Mouse (Mus musculus) brown adipose tissue, adult 24 weeks (tissue): ENCODE data around the gene Dmd. TPM values are rescaled to one million over a fixed set of nuclear protein-coding genes. Genes with fewer than 3 reads are reported as not detected.
A peak's percentile ranks its signal among the peaks of the same experiment; 100 is the strongest.

Experiments
- H3K27ac ChIP-seq: fragments of 200-500 bp; replicated peaks from 2 replicates; pipeline ENCODE4 v1.5.1; 2012; ENCODE audit warnings: low read depth, mild to moderate bottlenecking, low read length
- H3K4me1 ChIP-seq: fragments of 200-500 bp; 2 replicates; pipeline ENCODE4 v1.6.1; 2012; ENCODE audit warnings: low read length, mixed read lengths; ENCODE audit not compliant: control insufficient read depth, insufficient read depth, insufficient read length
- H3K4me3 ChIP-seq: fragments of 200-500 bp; 2 replicates; pipeline ENCODE4 v1.5.1; 2012; ENCODE audit warnings: low read depth, mild to moderate bottlenecking, low read length, moderate library complexity; ENCODE audit not compliant: insufficient read depth
- polyA plus RNA-seq: library from polyadenylated mRNA; stranded (reverse); fragments of >200 nt; gene quantifications from 2 replicates; pipeline ENCODE4 v1.2.4, GENCODE M21; 2012; ENCODE audit not compliant: missing spikeins, insufficient read depth, insufficient read length

Dmd gene
- polyA plus RNA-seq, 1 experiment, result 5.9 TPM

DNA sequence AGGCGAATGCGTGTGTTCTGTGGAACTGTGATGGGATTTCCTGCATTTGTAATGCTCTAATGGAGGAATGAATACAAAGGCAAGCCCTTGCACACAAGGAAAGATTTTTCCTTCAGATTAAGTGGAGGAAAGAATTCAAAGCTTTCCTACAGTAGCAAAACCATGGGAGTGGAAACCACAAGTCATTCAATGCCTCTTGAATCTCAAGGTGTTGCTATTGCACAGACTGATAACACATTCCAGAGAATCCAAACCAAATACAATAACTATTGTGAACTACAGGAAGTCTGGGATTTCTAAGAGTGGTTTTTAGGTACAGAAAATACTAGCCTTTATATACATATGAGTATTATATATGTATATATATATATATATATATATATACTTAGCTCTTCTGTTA, 2258.3 kb downstream of the Dmd start:
- H3K4me3 ChIP-seq, result no peak overlapping the region
- H3K4me1 ChIP-seq, result no peaks in the 10 kb centered on the region
- no peak overlapping the region; the same call in 1 of the 2 replicates for H3K27ac ChIP-seq

- Histone ChIP-seq H3K4me3 (no peak overlapping the region), H3K27ac (peak overlapping the region; percentile 81), H3K4me1 (no peaks in the 10 kb centered on the region)
These were observed 2278.2 kb downstream of the Dmd start for GRCm38 (mm10) chrX:85226883-85227282.

DNA sequence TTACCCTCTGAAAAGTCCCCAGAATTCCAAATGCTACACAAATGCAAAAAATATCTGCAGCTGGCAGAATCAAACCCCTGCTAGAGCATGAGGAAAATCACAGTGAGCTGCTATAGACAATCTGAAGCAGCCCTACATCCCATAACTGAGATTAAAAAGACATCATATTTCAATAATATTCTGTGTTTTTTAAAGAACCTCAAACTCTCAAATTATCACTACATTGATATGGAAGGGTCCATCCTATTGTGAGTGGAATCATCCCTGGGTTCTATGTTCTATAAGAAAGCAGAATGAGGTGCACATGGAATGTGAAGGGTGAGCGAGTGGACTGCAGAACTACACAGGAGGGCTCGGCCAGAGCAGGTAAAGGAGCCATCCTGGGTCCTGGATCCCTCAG, 2300.7 kb downstream of the Dmd start, which contains the start of gene Fthl17a:
Gene Fthl17a (plus strand): TSS at position 301 of the 400 bp plus-strand sequence.
- no peak within 1 kb of the TSS for H3K4me3 ChIP-seq
- no peaks in the 10 kb centered on the region for H3K4me1 ChIP-seq
- H3K27ac ChIP-seq, result no peak within 1 kb of the TSS
